Mouse (Mus musculus): Measurements from ENCODE around the gene Auh. TPM values are rescaled to one million over a fixed set of nuclear protein-coding genes. Genes with fewer than 3 reads are reported as not detected.
A peak's percentile ranks its signal among the peaks of the same experiment; 100 is the strongest.

Gene Auh
- polyA plus RNA-seq, 2 experiments: 33.8 to 34.0 TPM

DNA sequence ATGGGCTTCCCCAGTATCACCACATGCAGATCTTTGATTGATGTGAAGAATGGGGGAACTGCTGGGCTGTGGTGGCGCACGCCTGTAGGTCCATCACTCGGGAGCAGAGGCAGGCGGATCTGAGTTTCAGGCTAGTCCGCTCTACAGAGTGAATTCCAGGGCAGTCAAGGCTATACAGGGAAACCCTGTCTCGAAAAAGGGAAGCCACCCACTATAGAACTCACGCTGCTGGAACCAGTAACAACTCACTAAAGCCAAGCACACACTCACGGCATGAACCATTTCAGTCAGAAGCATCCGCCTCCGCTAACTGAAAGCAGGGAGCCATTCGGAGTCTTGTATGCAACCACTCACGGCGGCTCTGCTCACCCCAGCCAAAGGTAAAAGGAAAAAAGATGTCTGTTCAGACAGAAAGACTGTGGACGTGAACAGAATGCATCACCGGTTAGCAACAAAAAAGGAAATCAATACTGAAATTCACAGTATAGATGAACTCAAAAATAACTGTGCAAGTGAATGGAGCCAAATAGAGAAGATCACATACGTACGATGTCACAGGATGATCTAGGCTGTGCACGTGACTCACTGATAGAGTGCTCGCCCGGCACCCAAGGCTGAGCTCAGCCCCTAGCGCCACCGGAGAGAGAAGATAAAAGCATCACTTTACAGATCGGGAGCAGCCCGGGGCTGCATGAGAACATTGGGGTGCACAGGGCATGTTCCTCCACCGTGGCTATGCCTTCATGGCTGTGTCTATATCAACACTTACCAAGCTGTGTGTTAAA lies 53.7 kb downstream of the Auh start:
- Histone ChIP-seq H3K27me3 (ENCODE audit: control insufficient read depth, insufficient read depth, low read length) (no peaks in the 10 kb centered on the region), H3K36me3 (ENCODE audit: control insufficient read depth, insufficient read depth, low read length) (no peaks in the 10 kb centered on the region), H3K4me3 (replicated peaks; ENCODE audit: low read length) (no peak overlapping the region), H3K9me3 (ENCODE audit: control insufficient read depth, low read length) (no peaks in the 10 kb centered on the region), H3K4me2 (replicated peaks; ENCODE audit: low read depth, low read length, severe bottlenecking) (no peak overlapping the region), H3K27ac (replicated peaks; ENCODE audit: low read depth, low read length) (no peak overlapping the region), H3K4me1 (ENCODE audit: control insufficient read depth, insufficient read depth, low read length) (peaks cover 6% of the 10 kb centered on the region; the same call in 1 of the 2 replicates), H3K9ac (ENCODE audit: low read depth, low read length, severe bottlenecking) (no peak overlapping the region)
- 81% methylated on average over 25 of the region's 25 CpGs for whole genome bisulfite sequencing
- TF ChIP-seq POLR2A (IDR thresholded peaks at IDR 0.05; ENCODE audit: borderline replicate concordance, extremely low read depth, insufficient read depth, insufficient read length): no peak
- no peak for DNase-seq (ENCODE audit: low spot score)
- ATAC-seq (ENCODE audit: low FRiP score, low read depth): no peak

DNA sequence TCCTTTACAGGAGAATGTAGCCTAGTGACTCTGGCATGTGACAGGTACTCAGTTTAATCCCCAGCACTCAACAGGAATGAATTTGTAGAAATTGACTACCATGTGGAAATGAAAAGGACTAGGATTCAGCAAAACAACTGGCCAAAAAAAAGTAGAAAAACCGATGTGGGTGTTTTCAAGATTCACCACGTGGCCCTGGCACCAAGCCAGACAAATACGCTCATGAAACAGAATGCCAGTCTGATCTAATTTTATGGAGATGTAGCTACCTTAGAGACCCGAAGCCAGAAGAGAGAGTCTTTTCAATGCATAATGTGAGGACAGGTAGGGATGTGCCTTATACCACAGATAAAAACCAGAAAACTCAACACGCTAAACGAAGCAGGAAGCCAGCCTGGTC lies 54.4 kb downstream of the Auh start:
- no peaks in the 10 kb centered on the region for H3K36me3 ChIP-seq (ENCODE audit: control insufficient read depth, insufficient read depth, low read length)
- WGBS: 50% methylated on average over 6 of the region's 6 CpGs
- no peak for TF ChIP-seq POLR2A (IDR thresholded peaks at IDR 0.05; ENCODE audit: borderline replicate concordance, extremely low read depth, insufficient read depth, insufficient read length)
- H3K9ac ChIP-seq (ENCODE audit: low read depth, low read length, severe bottlenecking): no peak overlapping the region
- no peak overlapping the region for H3K27ac ChIP-seq (replicated peaks; ENCODE audit: low read depth, low read length)
- no peak overlapping the region for H3K4me2 ChIP-seq (replicated peaks; ENCODE audit: low read depth, low read length, severe bottlenecking)
- H3K4me1 ChIP-seq (ENCODE audit: control insufficient read depth, insufficient read depth, low read length): peaks cover 2% of the 10 kb centered on the region; the same call in 1 of the 2 replicates
- no peak overlapping the region for H3K4me3 ChIP-seq (replicated peaks; ENCODE audit: low read length)
- DNase-seq (ENCODE audit: low spot score) (peak; percentile 16), ATAC-seq (ENCODE audit: low FRiP score, low read depth) (no peak)
- H3K9me3 ChIP-seq (ENCODE audit: control insufficient read depth, low read length): no peaks in the 10 kb centered on the region
- no peaks in the 10 kb centered on the region for H3K27me3 ChIP-seq (ENCODE audit: control insufficient read depth, insufficient read depth, low read length)

DNA sequence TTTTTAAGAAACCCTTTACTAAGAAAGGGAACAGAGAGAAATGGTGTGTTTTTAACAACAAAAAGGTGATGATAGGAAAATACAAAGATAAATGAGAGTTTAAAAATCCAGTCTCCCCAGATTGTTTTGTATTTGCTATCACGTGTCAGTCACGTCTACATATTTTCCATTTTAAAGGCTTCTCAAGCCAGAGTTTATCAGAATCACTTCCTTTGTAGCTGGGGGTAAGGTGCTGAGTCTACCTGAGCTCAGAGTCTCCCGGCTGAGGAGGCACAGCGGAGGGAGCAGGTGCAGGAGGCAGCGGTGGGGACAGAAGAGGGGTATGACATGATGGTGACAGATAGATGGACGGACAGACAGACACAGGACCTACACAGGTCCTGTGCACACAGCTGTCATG lies 55.1 kb downstream of the Auh start:
- Histone ChIP-seq H3K36me3 (ENCODE audit: control insufficient read depth, insufficient read depth, low read length) (no peaks in the 10 kb centered on the region), H3K4me2 (replicated peaks; ENCODE audit: low read depth, low read length, severe bottlenecking) (no peak overlapping the region), H3K4me1 (ENCODE audit: control insufficient read depth, insufficient read depth, low read length) (peaks cover 2% of the 10 kb centered on the region; the same call in 1 of the 2 replicates), H3K9me3 (ENCODE audit: control insufficient read depth, low read length) (no peaks in the 10 kb centered on the region), H3K27ac (replicated peaks; ENCODE audit: low read depth, low read length) (no peak overlapping the region), H3K27me3 (ENCODE audit: control insufficient read depth, insufficient read depth, low read length) (no peaks in the 10 kb centered on the region), H3K4me3 (replicated peaks; ENCODE audit: low read length) (no peak overlapping the region), H3K9ac (ENCODE audit: low read depth, low read length, severe bottlenecking) (no peak overlapping the region)
- no peak for TF ChIP-seq POLR2A (IDR thresholded peaks at IDR 0.05; ENCODE audit: borderline replicate concordance, extremely low read depth, insufficient read depth, insufficient read length)
- ATAC-seq (ENCODE audit: low FRiP score, low read depth): no peak
- no peak for DNase-seq (ENCODE audit: low spot score)
- 86% methylated on average over 6 of the region's 6 CpGs for WGBS

DNA sequence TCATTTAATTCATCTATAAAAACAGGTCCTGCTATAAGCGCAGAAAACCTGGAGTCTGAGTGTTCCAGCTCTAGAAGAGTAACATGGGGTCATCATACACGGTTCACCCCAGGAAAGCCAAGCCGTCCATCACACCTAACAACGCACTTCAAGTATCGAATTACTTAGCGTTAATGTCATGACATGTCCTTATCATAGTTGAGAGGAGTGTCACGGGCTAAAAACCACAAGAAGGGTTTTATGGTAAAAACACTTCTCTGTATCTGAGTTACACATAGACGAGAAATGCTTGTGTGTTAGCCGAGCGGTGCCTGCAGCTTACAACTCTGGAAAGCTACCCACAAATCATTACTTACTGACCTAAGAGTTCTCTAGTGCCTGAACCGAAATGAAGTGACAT lies 55.6 kb downstream of the Auh start:
- no peaks in the 10 kb centered on the region for H3K27me3 ChIP-seq (ENCODE audit: control insufficient read depth, insufficient read depth, low read length)
- H3K36me3 ChIP-seq (ENCODE audit: control insufficient read depth, insufficient read depth, low read length): no peaks in the 10 kb centered on the region
- no peak overlapping the region for H3K27ac ChIP-seq (replicated peaks; ENCODE audit: low read depth, low read length)
- no peak overlapping the region for H3K4me3 ChIP-seq (replicated peaks; ENCODE audit: low read length)
- no peaks in the 10 kb centered on the region for H3K9me3 ChIP-seq (ENCODE audit: control insufficient read depth, low read length)
- no peak for DNase-seq (ENCODE audit: low spot score)
- no peak overlapping the region for H3K9ac ChIP-seq (ENCODE audit: low read depth, low read length, severe bottlenecking)
- peaks cover 2% of the 10 kb centered on the region; the same call in 1 of the 2 replicates for H3K4me1 ChIP-seq (ENCODE audit: control insufficient read depth, insufficient read depth, low read length)
- 67% methylated on average over 11 of the region's 11 CpGs for WGBS
- no peak for ATAC-seq (ENCODE audit: low FRiP score, low read depth)
- no peak for TF ChIP-seq POLR2A (IDR thresholded peaks at IDR 0.05; ENCODE audit: borderline replicate concordance, extremely low read depth, insufficient read depth, insufficient read length)
- H3K4me2 ChIP-seq (replicated peaks; ENCODE audit: low read depth, low read length, severe bottlenecking): no peak overlapping the region

DNA sequence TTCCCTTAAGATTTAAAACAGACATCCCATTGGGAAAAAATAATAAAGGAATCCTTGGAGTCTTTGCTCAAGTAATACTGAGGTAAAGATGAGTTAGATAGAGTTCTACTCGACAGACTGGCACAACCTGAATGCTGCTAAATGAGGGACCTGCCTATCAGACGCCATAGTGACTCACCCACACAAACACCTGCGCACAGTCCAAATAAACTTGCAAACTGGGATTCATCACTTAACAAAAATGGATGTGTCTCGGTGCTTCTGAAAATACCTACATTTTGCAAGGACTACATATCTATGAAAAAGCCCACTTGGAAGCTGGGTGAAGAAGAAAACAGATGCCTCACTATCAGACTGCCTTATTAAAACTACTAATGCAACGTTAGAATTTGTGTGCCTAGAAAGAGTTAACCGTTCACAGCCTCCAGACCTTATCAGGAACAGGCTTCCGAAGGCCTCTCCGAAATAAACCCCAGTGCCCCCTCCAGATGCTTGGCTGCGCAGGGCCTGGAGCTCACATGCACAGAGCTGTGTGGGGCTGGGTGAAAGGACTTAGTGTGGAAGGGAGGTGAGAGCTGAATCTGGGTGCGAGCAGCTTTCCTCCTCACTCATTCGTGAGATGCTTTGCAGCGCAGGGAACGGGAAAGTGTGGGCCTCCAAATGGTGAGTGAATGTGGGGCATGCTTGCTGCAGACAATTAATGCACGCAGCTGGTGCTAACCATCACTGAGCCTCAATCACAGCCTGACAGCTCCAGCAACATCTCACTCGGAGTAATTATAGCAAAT lies 63.3 kb downstream of the Auh start:
- Histone ChIP-seq H3K4me2 (replicated peaks; ENCODE audit: low read depth, low read length, severe bottlenecking) (no peak overlapping the region), H3K9me3 (ENCODE audit: control insufficient read depth, low read length) (no peaks in the 10 kb centered on the region), H3K27ac (replicated peaks; ENCODE audit: low read depth, low read length) (no peak overlapping the region), H3K9ac (ENCODE audit: low read depth, low read length, severe bottlenecking) (no peak overlapping the region), H3K4me1 (ENCODE audit: control insufficient read depth, insufficient read depth, low read length) (peaks cover 16% of the 10 kb centered on the region), H3K27me3 (ENCODE audit: control insufficient read depth, insufficient read depth, low read length) (no peaks in the 10 kb centered on the region), H3K4me3 (replicated peaks; ENCODE audit: low read length) (no peak overlapping the region), H3K36me3 (ENCODE audit: control insufficient read depth, insufficient read depth, low read length) (peaks cover 3% of the 10 kb centered on the region; the same call in 1 of the 2 replicates)
- ATAC-seq (ENCODE audit: low FRiP score, low read depth): 0 out of 2 replicates have a peak, but pooled peaks have one; percentile 28
- 30% methylated on average over 15 of the region's 15 CpGs for WGBS
- DNase-seq (ENCODE audit: low spot score): peak; percentile 39
- TF ChIP-seq POLR2A (IDR thresholded peaks at IDR 0.05; ENCODE audit: borderline replicate concordance, extremely low read depth, insufficient read depth, insufficient read length): no peak
